Mouse (Mus musculus) G1E (cell line): ENCODE measurements around the gene Abat.

Source experiments
- CTCF ChIP-seq: IDR thresholded peaks from 2 replicates; pipeline ENCODE4 v1.5.1; 2012; ENCODE audit warnings: low read depth, low read length, inconsistent platforms, mixed read lengths
- GATA1 ChIP-seq: IDR thresholded peaks from 2 replicates; pipeline ENCODE4 v1.6.1; 2012; ENCODE audit warnings: borderline replicate concordance, low read length, inconsistent platforms, mixed read lengths
- GATA2 ChIP-seq: IDR thresholded peaks from 2 replicates; pipeline ENCODE4 v1.6.1; 2012; ENCODE audit warnings: low read depth, low read length, inconsistent platforms, borderline replicate concordance
- POLR2AphosphoS5 ChIP-seq: IDR thresholded peaks from 2 replicates; pipeline ENCODE4 v1.6.1; 2012; ENCODE audit warnings: low read depth, low read length, inconsistent platforms; ENCODE audit not compliant: insufficient replicate concordance
- TAL1 ChIP-seq: conservative IDR thresholded peaks from 2 replicates; pipeline ENCODE4 v1.6.1; 2012; ENCODE audit warnings: low read depth, low read length, inconsistent platforms, mixed read lengths

- TF ChIP-seq CTCF (no peak), POLR2AphosphoS5 (no peak), TAL1 (no peak), GATA1 (no peak), GATA2 (no peak)
Observed at GRCm38 (mm10) chr16:8534466-8535200, 21.4 kb downstream of the Abat start.
